Mouse (Mus musculus) small intestine, adult 2 months (tissue): ENCODE measurements around the gene Tspo2.

Experiments
- CTCF ChIP-seq: fragments of 200-500 bp; IDR thresholded peaks from 2 replicates; pipeline ENCODE4 v1.5.1; 2012; ENCODE audit warnings: low read depth, mild to moderate bottlenecking, control low read depth, inconsistent platforms, low read length, moderate library complexity, mixed read lengths; ENCODE audit not compliant: insufficient replicate concordance, insufficient read length; ENCODE audit errors: extremely low read depth
- POLR2A ChIP-seq: fragments of 200-500 bp; IDR thresholded peaks from 2 replicates; pipeline ENCODE4 v1.6.1; 2012; ENCODE audit warnings: low read depth, mild to moderate bottlenecking, control low read depth, inconsistent platforms, low read length, moderate library complexity

GRCm38 (mm10) chr17:48443542-48444145 lies 7.7 kb downstream of the Tspo2 start:
- TF ChIP-seq CTCF = no peak
- TF ChIP-seq POLR2A = no peak
